Mouse (Mus musculus): ENCODE measurements at regions not wholly inside any gene's neighbourhood (a gene's known extent, or its start where the extent isn't known, plus 50 kb on each side); places are given as distances from the start of the nearest gene placed in this dataset.
"Not testable (repeated sequence)": the region's sequence is repeated elsewhere in the genome, so short reads cannot be mapped to it uniquely, and the experiment has no call there.

DNA sequence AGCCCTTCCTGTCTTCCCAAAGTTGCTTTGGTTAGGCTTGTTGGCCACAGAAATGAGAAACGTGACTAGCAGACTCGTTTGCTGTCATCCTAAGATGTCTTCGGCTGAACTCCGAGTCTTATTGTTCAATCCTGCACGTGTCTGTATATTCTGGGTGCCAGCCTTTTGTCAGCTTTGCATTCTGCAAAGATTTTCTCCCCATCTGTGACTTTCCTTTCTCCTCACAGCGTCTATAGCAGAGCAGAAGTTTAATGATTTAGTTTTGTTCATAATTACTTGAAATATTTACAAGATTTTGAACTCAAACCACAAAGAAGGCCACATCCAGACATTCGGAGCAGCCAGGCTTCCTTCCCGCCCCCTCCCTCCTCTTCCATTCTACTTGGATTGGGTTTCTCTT is 152.5 kb downstream of the Kif26a start:
- DNase-seq (ENCODE audit: low read depth, low spot score): no peak

DNA sequence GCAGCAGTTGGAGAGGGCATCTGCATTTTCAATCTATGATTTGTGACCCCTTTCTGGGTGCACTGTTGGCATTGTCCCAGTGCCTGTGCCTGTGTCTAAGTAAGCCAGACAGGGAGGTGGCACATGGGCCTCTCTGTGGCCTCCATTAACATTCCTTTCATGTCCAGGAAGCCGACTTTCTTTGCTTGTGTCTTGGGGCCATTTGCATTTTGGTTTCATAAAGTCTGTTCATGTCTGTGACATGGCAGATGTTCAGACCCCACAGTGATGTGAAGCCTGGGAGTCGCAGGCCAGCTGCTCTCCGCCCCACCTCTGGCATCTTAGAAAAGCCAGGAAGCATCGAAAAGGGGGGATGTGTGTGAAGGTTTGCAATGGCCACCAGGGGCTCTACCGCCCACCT is 153.1 kb downstream of the Kif26a start:
- no peak for DNase-seq (ENCODE audit: low read depth, low spot score)

DNA sequence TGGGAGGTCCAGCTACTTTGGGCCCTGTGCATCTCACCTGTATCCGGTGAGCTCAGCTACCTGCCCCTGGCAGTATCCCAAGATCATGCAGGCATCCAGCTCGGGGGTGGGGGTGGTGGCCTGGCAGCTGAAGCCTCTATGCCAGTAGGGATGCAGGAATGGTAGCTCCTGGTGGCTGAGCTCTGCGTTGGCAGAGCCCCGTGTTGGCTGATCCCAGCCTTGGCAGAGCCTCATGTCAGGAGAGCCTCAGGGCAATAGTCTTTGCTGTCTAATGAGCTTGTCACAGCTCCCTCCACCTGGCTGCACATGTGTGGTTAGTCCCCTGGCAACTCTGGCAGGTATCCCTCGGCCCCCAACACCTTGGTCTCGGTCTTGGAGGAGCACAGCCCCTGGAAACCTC is 153.6 kb downstream of the Kif26a start:
- no peak for DNase-seq (ENCODE audit: low read depth, low spot score)

DNA sequence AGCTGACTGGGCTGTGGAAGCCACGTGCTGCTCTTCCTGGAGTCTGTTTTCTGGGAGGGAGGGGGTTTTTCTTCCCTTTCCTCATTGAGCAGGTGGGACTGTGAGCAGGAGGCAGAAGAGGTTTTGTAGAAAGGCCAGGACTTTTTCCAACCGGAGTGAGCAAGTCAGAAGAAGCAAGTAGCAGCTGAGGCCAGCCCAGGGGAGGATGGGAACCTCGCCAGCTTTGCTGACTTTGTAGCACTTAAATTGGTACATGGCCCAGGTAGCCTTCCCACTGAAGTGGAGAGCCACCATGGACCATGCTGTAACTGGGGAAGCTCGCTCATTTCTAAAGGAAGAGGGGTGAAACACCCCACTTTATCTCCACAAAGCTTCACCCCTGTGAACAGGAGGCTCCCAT is 154.1 kb downstream of the Kif26a start:
- no peak for DNase-seq (ENCODE audit: low read depth, low spot score)

DNA sequence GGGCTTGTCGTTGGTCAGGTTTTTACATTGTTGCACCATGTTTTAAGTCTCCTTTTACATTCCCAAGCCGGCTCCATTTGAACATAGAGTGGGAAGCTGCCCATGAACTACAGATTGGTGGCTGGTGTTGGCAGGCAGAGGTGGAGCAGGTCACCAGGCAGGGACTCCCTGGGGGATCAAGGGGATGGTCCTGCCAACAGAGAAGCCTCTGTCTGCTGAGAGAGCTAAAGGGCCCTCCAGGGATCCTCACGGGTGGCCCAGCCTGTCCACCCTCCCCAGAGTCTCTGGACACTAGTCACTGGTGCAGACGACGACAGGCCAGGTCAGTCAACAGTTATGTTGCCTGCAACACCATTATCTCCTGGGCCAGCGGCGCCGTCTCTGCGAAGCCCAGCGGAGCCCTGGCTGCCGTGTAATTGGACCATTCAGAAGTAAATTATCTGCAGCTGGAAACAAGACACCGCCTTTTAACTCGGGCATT is 155.4 kb downstream of the Kif26a start:
- DNase-seq (ENCODE audit: low read depth, low spot score): peak; percentile 31

DNA sequence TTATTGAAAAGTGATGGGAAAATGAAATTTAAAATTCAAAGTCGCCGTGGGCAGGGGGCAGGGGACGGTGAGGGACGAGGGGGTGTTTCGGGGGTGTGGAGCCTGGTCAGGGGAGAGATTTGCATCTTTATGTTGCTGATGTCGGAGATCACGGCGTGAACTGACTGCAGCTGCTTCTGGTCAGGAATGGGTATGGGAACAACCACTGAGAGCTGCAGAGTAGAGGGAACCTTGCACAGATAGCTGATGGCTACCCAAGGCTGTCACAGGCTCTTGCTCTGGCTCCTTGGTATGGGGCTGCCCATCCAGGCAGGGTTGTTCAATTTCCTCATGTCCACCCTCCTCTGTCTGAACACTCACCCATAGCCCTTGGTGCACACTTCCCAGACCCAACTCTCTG is 155.9 kb downstream of the Kif26a start:
- no peak for DNase-seq (ENCODE audit: low read depth, low spot score)

DNA sequence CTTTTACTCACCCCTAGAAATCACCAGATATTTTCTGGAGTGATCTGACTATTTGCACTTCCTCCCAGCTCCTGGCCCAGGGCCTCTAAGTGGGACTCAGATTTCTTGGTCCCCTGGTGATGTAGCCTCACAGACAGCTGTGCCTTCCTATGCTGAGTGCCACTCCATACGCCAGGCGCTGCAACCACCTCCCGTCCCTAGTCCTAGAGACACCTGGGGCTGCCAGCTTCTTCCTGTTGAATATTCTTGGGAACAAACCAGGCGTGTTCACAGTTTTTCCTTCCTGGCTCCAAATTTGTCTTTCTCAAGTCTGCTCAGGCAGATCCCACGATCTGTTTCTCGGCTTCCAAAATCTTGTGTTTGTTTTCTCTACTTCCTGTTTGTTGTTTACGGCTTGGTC is 160.2 kb downstream of the Kif26a start:
- no peak for DNase-seq (ENCODE audit: low read depth, low spot score)

DNA sequence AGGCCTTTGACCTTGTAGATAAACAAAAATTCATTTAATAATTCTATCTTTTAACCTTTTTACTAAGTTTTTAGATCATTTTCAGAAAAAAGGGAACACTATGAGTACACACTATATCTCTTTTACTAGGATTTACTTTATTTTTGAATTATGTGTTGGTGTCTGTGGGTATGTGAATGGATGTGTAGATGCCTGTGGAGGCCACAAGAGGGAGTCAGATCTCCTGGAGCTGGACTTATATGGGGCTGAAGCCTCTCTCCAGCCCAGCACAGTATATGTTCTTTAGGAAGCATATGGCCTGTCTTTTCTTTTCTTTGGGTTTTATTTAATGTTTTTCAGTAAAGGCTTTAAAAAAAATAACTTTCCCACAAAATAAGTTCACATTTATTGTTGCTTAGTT is 162.0 kb downstream of the Kif26a start:
- DNase-seq (ENCODE audit: low read depth, low spot score): no peak

DNA sequence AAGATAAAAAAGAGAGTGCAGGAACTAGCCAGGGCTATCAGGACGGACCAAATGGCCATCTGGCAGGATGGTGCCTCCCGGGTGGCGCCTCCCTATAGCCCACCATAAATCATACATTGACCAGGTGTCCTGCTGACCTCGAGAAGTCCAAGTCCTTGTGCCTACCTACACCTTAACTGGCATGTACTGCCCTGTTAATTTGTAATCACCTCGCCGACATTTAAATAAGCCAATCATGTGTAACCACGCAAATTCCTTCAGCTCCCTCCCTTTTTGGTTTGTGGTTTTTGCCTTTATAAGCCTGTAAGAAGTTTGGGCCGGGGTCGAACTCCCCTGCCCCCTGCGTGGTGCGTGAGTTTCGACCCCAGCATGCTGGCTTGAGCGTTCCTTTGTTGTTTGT is 163.1 kb downstream of the Kif26a start:
- not testable (repeated sequence) for DNase-seq (ENCODE audit: low read depth, low spot score)

DNA sequence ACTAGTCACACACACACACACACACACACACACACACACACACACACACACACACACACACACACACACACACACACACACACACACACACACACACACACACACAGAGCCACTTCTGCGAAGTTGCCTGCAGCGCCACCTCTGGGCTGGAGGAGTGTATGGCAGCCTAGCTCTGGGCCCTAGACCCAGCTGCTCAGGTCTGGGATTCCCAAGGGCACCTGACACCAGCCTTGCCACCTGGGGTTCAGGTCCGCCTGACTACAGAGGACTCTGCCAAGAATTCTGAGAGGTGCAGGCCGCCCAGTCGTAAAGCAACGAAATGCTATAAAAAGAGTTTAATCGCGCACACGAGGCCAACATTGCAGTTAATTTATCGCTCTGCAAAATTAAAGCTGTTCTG is 163.8 kb downstream of the Kif26a start:
- no peak for DNase-seq (ENCODE audit: low read depth, low spot score)

DNA sequence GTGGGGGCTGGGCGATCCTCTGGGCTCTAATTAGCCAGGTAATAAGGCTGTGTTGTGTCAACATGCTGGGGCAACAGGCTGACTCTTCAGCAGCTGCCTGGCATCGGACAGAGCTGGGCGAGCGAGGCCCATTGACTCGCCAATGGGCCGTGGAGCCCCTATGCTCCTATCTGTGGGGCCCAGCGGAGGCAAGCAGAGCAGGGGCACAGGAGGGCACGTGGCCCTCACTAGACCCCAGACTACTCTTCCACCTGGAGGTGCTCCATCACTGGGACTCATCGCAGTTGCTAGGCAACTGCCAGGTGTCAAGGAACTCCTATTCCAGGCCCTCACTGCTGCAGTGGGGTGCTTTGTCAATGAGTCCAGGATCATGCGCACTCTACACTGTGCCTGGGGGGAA is 164.7 kb downstream of the Kif26a start:
- no peak for DNase-seq (ENCODE audit: low read depth, low spot score)

DNA sequence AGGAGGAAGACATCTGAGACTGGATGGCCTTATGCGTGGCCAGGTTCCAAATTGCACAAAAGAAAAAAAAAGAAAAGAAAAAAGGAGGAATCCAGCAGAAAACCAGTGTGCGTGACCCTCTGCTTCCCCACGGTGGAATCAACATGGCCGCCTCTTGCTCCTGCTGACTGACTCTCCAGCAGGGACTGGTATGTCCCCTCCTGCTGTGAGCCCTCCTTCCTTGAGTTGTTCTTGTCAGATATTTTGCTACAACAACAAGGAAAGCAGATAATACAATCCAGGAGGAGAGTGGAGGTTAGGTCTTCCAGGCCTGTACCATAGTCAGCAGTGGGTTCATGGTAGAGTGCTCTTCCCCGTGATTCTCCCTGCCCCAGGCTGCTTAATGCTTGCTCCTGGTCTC is 168.8 kb downstream of the Kif26a start:
- DNase-seq (ENCODE audit: low read depth, low spot score): no peak

DNA sequence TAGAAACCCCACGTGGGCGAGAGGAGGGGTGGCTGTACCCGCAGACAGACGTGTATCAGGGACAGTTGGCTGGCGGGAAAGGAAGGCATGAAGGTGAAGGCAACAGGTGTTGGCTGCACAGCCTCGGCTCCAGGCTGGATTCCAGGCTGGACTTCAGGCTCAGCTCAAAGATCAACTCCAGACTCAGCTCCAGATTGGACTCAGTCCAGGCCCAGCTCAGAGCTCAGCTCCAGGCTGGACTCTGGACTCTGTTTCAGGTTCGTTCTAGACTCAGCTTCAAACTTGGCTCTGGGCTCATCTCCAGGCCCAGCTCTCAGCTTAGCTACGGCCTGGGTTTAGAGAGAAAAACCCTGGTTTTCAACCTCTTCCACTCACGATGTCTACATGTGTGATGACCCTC is 171.2 kb downstream of the Kif26a start:
- no peak for DNase-seq (ENCODE audit: low read depth, low spot score)

DNA sequence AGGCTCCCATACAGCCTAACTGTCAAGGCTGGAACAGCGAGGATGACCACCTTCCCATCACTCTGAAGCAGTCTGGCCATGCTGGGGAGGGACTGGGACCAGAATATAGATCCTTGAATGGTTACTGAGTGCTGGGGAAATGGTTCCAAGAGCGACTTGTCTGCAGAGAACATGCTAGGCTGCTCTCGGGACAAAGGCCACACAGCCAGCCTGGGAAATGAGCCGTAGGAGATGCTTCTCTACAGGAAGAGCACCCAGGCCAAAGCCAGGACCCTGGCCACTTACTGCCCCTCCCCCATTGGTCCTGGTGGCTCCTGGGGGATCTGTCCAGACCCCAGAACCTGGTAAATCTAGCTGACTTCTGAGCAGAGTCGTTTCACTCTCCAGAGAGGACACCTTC is 170.8 kb upstream of the A530016L24Rik start:
- DNase-seq (ENCODE audit: low read depth, low spot score): no peak

DNA sequence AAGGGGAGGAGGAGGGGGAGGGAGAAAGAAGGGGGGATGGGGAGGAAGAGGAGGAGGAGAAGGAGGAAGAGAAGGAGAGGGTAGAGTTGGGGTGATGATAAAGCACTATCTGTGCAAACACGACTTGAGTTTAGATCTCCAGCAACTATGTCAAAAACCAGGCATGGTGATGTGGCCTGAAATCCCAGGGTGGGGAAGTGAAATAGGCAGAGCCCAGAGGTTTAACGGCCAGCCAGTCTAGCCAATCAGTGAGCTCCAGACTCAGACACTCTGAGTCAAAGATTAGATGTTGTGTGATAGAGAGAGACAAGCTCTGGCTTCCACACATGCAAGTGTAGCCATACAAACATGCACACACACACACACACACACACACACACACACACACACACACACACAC is 167.1 kb upstream of the A530016L24Rik start:
- no peak for DNase-seq (ENCODE audit: low read depth, low spot score)

DNA sequence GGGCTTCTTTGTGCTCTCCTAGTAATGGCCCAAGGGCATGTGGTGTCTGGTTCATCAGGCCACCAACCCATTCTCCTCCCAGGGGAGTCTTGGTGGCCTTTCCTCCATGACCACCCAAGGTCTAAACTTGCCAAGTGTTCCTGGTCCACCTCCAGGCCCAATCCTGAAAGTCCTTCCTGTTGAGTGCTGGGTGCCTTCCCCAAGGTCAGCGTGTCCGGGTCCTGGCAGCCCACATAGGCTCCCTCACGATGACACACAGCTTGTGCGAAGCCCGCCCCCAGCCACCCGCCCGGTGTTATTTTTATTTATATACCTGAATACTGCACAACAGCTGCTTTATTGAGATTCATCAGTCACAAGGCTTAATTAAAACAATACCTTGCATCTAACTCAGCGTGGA is 161.8 kb upstream of the A530016L24Rik start:
- DNase-seq (ENCODE audit: low read depth, low spot score): no peak

DNA sequence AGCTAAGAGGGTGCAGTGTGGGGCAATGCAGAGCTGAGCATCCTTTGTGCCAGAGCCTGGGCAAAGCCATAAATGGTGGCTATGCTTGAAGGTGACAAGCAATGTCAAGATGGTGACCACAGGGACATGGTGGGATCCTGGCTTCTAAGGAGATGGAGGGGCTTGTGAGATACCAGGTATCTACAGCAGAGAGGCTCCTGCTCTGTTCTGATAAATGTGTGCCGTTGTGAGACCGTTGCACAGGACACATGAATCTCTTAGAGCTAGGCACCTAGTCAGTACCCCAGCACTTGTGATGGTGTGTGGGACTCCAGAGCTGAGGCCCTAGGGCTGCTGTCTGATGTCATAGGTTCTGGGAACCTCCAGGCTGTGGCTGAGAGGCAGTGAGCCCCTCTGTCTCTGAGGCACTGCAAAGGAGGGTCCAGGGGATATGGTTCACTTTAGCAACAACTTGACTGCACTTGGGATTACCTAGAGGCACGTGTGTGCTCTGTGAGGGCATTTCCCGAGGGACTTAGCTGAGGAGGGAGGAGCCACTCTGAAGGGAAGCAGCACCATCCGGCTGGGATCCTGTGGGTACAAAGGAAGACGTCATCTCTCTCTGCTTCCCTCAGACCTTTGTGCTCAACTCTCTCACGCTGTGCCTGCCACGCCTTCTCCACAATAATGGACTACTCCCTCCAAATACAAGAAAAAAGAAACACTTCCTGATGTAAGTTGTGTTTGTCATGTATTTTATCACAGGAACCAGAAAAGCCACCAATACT is 160.3 kb upstream of the A530016L24Rik start:
- no peak for DNase-seq (ENCODE audit: low read depth, low spot score)

DNA sequence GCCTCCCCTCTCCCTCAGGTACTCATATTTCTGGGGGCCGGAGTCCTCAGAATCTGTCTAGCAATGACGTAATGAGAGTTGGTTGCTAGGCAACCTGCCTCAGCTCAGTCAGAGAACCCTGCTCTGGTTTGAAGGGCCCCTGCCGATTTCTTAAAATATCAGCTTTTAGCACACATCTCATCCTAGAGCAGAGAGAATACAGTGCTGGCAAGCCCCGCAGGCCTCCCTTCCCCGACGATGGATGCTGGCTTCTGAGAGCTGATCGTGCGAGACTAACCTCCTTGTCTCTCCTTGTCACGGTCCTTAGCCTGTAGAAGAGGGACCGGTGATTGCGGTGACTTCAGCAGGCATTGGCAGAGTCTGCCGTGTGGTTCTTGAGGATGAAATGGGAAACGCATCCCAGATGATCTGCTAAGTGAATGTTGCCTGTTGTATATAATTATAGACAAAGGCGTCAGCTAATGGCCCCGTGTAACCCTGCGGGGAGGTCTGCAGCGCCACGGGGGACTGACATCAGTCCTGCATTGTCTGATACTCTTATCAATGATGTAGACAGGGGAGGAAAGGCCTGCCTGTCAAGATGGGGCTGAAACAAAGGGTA is 159.4 kb upstream of the A530016L24Rik start:
- peak; percentile 57 for DNase-seq (ENCODE audit: low read depth, low spot score)

DNA sequence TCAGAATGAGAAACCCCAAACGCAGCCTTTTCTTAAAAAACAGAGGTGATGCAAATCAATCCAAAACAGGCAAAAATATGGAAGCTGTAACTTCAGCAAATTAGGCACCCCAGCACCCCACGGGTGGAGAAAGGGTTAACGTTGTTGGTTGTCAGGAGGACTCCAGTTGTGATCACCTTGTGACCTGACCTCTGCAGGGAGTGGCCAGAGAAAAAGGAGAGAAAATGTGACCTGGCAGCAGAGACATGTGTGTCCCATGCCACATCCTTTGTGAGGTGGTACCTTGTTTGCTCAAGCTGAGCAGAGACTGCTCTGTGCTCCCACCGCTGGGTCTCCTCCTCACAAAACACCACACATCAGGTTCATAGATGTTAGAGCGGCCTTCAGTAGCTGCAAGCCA is 158.7 kb upstream of the A530016L24Rik start:
- DNase-seq (ENCODE audit: low read depth, low spot score): no peak

DNA sequence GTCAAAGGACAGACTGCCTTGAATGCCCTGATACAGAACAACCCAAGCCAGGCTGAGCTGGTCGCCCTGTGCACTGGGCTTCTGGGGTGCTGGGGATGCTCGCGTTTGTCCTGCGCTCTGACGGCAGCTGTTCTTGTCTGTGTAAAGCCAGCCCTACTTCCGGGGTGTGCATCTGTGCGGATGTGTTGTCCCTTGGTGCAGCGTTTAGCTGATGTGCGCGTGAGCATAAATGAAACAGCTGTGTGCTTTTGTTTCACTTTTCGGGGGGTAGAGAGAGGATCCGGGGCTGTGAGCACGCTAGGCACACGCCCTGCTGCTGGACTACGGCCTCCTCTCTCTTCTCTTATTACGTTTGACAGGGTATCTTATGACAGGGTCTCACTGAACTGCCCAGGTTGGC is 158.2 kb upstream of the A530016L24Rik start:
- no peak for DNase-seq (ENCODE audit: low read depth, low spot score)

DNA sequence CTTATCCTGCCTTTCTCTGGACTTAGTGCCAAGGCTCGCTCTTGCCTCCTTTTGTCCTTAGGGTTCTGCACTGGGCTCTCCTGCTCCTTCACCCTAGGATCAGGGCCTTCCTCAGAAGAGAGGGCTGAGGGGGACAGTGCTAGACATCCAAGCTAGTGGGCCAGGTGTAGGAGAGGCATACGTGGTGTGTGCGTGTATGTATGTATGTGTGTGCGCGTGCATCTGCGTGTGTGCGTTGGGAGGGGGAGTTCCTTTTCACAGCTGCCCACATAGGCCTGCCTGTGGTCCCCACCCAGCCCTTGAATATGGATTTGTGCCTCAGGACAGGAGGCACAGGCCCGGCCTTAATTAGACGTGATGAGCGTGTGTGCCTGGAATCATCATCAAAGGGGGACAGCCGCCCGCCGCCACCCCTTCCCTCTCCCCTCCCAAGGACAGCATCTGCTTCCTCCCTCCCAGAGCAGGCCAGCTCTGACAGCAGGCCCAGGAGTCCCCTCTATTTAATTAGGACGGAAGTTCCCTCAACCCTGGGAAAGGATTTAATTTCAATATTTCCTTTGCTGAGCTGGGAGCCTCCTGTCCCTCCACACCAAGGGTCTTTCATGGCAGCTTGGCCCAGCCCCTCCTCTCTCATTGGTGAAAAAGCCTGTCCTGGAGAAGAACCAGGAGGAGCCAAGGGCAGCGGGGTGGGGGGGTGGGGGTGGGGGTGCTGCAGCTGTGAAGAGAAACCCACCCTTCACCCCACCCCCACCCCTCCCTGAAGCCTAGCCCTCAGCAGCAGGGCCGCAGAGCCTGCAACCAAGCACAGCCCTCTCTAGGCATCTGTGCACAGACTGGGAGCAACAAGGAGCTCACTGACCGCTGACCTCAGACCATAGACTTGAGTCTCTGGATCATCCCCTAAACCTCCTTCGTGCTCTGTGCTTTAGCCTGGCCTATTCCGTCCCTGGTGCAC is 155.8 kb upstream of the A530016L24Rik start:
- DNase-seq (ENCODE audit: low read depth, low spot score): peak; percentile 64

DNA sequence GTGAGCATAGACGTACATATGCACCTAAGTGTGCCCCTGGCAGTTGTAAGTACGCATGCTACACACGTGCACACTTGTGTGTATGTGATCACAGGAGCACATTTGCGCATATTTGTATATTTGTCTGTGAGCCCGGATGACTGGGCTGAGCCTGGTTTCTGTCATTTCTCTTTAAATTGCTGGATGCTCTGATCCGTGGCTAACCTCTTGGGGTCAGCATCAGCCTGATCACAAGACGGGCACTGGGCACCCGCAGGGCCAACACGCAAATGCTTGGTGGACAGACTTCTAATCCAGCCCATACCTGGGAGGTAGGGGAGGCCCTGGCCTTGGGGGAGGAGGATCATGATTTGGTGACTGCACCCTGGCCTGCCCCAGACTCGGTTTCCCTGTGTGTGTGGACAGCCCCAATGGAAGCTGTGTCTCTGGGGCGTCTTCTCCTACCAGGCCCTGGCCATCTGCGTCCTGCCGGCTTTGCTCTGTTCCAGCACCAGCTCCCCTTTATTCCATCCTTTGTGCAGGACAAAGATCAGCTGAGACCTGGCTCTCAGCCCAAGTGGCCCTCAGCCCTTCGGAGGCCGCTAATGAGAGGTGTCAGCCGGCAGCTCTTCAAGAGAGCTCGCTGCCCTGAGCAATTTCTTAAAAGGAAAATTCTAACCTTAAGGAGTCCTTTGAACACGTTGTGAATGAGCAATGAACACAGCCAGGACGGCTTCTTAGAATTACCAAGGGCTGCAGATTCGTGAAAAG is 155.0 kb upstream of the A530016L24Rik start:
- DNase-seq (ENCODE audit: low read depth, low spot score): no peak

All from forelimb bud, embryonic 11.5 days (tissue).